Mouse (Mus musculus) thymus, adult 2 months (tissue): Measurements from ENCODE around the gene Elovl1. TPM values are rescaled to one million over a fixed set of nuclear protein-coding genes. Genes with fewer than 3 reads are reported as not detected.

Source experiments
- DNase-seq: peaks from one replicate; pipeline ENCODE4 v3.0.0; 2021
- H3K27ac ChIP-seq: fragments of 200-500 bp; 2 replicates; pipeline ENCODE4 v1.5.1; 2012; ENCODE audit warnings: low read length, control low read depth; ENCODE audit not compliant: control insufficient read depth, insufficient read depth
- H3K27me3 ChIP-seq: fragments of 200-500 bp; 2 replicates; pipeline ENCODE4 v1.6.1; 2012; ENCODE audit warnings: mild to moderate bottlenecking, low read length, moderate library complexity, mixed read lengths; ENCODE audit not compliant: control insufficient read depth, insufficient read depth
- H3K36me3 ChIP-seq: fragments of 200-500 bp; 2 replicates; pipeline ENCODE4 v1.6.1; 2012; ENCODE audit warnings: mild to moderate bottlenecking, low read length, moderate library complexity; ENCODE audit not compliant: control insufficient read depth, insufficient read depth
- H3K4me1 ChIP-seq: fragments of 200-500 bp; replicated peaks from 2 replicates; pipeline ENCODE4 v1.6.1; 2012; ENCODE audit warnings: low read length; ENCODE audit not compliant: control insufficient read depth, insufficient read depth
- H3K4me3 ChIP-seq: fragments of 200-500 bp; 2 replicates; pipeline ENCODE4 v1.5.1; 2012; ENCODE audit warnings: mild to moderate bottlenecking, low read length, control low read depth, moderate library complexity; ENCODE audit not compliant: control insufficient read depth, insufficient read depth
- CTCF ChIP-seq: fragments of 200-500 bp; IDR thresholded peaks from 2 replicates; pipeline ENCODE4 v1.5.1; 2012; ENCODE audit warnings: mild to moderate bottlenecking, control low read depth, low read length, moderate library complexity, borderline replicate concordance; ENCODE audit not compliant: control insufficient read depth, poor library complexity, insufficient read depth; ENCODE audit errors: extremely low read depth
- POLR2A ChIP-seq: fragments of 200-500 bp; IDR thresholded peaks from 2 replicates; pipeline ENCODE4 v1.6.1; 2012; ENCODE audit warnings: mild to moderate bottlenecking, low read length, control low read depth, moderate library complexity; ENCODE audit not compliant: control insufficient read depth, poor library complexity, insufficient read depth; ENCODE audit errors: extremely low read depth
- WGBS: fragments of 180-500 bp; shearing (Covaris S2); methylation state at CpG from one replicate; pipeline ENCODE4 v1.1.7; 2018; 5-methylcytosine and 5-hydroxymethylcytosine counted together
- polyA plus RNA-seq: library from polyadenylated mRNA; depleted of rRNA; stranded (reverse); fragments of >200 nt; gene quantifications from 2 replicates; pipeline ENCODE4 v1.2.3, GENCODE M21; 2012

The Elovl1 gene
- polyA plus RNA-seq, 1 experiment, result 155 TPM

DNA sequence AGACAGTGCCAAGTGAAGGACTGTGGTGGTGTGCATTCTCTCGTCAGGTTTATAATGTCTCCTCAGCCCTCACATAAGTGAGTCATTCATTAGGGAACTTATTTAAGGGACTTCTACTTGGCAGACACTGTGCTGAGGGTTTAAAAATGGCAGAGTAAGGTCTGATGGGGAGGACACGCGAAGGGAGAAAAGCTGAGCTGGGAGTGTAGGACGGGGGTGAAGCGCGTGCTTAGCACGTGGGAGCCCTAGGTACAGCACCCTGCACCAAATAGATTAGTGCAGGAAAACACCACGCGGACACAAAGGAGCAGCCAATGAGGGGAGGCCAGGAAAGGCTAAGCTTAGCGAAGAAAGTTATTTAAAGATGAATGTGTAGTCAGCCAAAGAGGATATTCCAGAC, 17.2 kb downstream of the Elovl1 start:
- no peaks in the 10 kb centered on the region for H3K4me1 ChIP-seq
- H3K27ac ChIP-seq, result no peak overlapping the region
- no peaks in the 10 kb centered on the region for H3K27me3 ChIP-seq
- 94% methylated on average over 10 of the region's 10 CpGs for WGBS
- no peak for TF ChIP-seq CTCF
- no peak for TF ChIP-seq POLR2A
- H3K4me3 ChIP-seq, result no peak overlapping the region
- H3K36me3 ChIP-seq, result no peaks in the 10 kb centered on the region
- no peak for DNase-seq

DNA sequence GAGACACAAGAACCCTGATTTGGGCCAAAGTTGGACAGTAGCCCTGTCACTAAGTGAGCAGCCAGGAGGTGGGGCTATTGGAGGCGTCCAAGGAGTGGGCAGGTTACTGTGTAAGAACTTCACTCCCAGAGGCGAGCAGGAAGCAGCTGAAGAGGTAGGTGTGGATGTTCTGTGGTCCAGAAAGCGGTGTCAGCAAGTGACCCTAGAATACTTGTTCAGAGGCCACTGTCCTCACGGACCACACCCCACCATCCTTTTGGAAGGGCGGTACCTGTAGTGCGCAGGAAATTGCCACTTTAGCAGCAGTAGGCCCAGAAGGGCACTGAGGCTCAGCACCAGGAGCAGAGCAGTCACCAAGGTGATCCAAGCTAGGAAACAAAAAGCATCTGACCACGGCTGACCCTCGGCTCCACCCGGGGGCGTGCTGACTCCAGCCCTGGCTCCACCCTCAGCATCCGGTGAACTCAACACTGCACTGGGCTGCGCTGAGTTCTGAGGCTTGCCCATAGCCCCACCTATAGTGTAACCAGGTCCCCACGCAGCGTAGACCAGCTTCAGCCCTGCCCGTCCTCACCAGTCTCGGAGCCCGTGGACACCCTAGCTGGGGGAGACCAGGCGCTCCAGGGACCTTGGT, 18.0 kb downstream of the Elovl1 start:
- no peak overlapping the region for H3K4me3 ChIP-seq
- no peak overlapping the region for H3K27ac ChIP-seq
- TF ChIP-seq CTCF (no peak), POLR2A (no peak)

DNA sequence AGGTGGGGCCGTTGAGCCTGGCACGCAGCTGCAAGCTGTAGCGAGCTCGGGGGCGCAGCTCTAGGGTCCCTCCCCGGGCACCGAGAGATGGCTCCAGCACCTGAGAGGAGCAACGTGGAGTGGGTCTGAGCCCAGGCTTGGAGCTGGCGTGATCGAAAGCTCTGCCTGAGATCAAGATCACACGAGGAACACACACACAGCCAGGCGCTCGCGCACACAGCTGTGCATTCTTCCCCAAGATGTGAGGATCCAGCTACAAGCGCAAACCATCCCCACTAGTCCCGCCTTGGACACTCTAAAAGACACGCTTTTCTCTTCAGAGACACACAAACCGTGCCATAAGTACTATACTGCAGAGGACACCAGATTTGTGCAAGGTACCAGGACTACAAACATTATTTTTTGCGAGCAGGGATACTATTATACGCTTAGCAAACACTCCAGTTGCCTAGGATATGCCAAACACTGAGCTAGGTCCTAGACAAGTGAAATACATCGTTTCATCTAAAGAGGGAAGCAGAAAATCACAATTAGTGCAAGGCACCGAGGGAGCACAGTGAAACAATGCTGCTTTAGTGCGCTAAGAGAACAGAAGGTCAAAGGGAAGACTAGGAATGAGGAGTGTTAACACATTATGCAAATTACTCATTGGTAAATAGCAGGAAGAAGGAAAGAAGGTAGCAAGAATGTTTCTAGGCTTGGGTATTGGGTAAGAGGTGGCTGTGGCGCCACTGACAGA, 18.7 kb downstream of the Elovl1 start:
- no peak for TF ChIP-seq POLR2A
- no peak for TF ChIP-seq CTCF

More for the DNA sequence above, 18.0 kb downstream of the Elovl1 start:
- Histone ChIP-seq H3K36me3 (no peaks in the 10 kb centered on the region), H3K4me1 (no peaks in the 10 kb centered on the region), H3K27me3 (no peaks in the 10 kb centered on the region)
- DNase-seq, result no peak
- 84% methylated on average over 18 of the region's 18 CpGs for WGBS

DNA sequence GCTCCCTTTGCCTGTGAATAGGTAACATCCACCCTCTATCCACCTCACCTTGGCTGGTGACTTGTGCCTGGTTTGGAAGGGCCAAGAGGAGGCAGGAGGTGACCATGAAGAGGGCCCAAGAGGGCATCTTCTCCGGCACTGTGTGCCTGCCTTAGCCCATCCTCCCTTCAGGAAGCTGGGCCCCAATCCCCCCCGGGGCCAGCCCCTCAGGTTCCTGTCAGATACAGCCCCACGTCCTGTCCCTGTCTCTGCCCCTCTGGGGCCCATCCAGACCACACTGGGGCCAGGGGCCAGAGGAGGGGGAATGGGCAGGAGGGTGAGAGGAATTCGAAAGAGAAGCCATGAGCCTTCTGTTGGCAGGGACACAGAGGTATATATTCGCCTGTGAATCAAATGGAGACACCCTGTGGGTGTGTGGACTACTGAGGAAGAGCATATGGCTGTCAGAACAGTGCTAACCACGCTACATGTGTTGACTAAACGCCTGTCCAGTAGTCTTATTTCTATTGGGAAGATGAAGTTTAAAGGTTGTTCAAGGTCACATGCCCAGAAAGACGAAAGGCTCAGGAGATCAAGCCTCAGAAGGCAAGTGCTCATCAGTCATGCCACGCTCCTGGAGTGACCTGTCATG, 29.6 kb downstream of the Elovl1 start, which contains the start of gene Mpl:
Mpl (minus strand) TSS at position 169 of the 631 bp plus-strand sequence.
- Histone ChIP-seq H3K4me1 (no peaks in the 10 kb centered on the region), H3K27me3 (no peaks in the 10 kb centered on the region), H3K36me3 (no peaks in the 10 kb centered on the region), H3K27ac (no peak within 1 kb of the TSS), H3K4me3 (no peak within 1 kb of the TSS)
- DNase-seq, result no peak
- TF ChIP-seq CTCF, result no peak
- TF ChIP-seq POLR2A, result no peak
- 39% methylated on average over 9 of the region's 9 CpGs for WGBS

More for the DNA sequence above, 18.7 kb downstream of the Elovl1 start:
- 90% methylated on average over 24 of the region's 24 CpGs for WGBS
- Histone ChIP-seq H3K27ac (no peak overlapping the region), H3K4me3 (no peak overlapping the region), H3K4me1 (no peaks in the 10 kb centered on the region), H3K36me3 (no peaks in the 10 kb centered on the region), H3K27me3 (no peaks in the 10 kb centered on the region)
- DNase-seq, result no peak

DNA sequence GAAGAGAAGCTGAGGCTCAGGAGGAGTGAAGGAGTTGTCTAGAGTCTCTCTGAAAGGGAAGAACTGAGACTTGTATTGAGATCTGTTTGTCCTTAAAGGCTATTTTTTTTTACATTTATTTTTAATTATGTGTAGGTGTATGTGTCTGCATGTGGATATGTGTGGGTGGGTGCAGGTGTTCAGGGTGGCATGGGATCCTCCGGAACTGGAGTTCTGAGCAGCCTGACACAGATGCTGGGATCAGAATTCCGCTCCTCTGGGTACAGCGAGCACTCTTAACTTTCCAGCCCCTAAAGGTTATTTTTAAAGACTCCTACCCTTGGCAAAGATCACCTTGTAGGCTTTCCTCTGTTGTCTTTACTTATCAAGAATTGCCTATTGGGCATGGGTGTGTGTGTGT, 37.1 kb downstream of the Elovl1 start:
- H3K4me1 ChIP-seq, result no peaks in the 10 kb centered on the region
- WGBS, result 94% methylated on average over 3 of the region's 3 CpGs

DNA sequence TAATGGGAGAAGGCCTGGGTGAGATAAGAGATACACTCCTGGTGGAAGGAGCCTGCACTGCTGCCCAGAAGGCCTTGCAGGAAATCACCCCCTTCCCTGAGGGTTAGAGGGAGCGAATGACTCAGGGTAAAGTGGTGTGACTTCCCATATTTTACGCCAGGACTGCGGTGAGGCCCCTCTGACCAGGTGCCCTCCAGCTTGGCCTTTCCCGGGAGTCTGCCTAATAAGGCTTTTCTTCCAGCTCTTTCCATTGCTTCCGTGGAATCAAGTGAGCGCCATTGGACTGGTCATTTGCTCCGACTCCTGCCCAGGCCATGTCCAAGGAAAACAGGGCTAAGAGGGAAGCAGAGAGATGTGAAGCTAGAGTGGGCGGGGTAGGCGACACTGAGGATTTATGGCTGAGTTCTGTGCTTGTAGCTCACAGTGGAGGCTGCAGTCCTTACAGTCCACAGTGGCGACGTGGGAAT, 37.8 kb downstream of the Elovl1 start:
- TF ChIP-seq CTCF (no peak), POLR2A (no peak)
- Histone ChIP-seq H3K36me3 (no peaks in the 10 kb centered on the region), H3K4me1 (no peaks in the 10 kb centered on the region), H3K27me3 (no peaks in the 10 kb centered on the region), H3K4me3 (no peak overlapping the region), H3K27ac (no peak overlapping the region)
- DNase-seq, result no peak
- 42% methylated on average over 11 of the region's 11 CpGs for whole genome bisulfite sequencing

More for the DNA sequence above, 37.1 kb downstream of the Elovl1 start:
- Histone ChIP-seq H3K4me3 (no peak overlapping the region), H3K36me3 (no peaks in the 10 kb centered on the region), H3K27me3 (no peaks in the 10 kb centered on the region), H3K27ac (no peak overlapping the region)
- no peak for DNase-seq
- TF ChIP-seq POLR2A (no peak), CTCF (no peak)
